Mouse (Mus musculus) liver, postnatal 0 days (tissue): ENCODE data around the gene Stk38.

Source experiments
- CTCF ChIP-seq: sonication (generic); IDR thresholded peaks from 2 replicates; pipeline ENCODE4 v1.5.1; 2016; ENCODE audit warnings: antibody characterized with exemption, low read depth
- EP300 ChIP-seq: IDR thresholded peaks from 2 replicates; pipeline ENCODE4 v1.6.1; 2016; ENCODE audit warnings: antibody characterized with exemption, low read depth, mild to moderate bottlenecking

- TF ChIP-seq CTCF = no peak
- no peak for TF ChIP-seq EP300
Measured at GRCm38 (mm10) chr17:28981081-28981480, 26.7 kb downstream of the Stk38 start.
